Mouse (Mus musculus) urinary bladder, adult 2 months (tissue): Measurements from ENCODE around the gene Mtss1l. TPM values are rescaled to one million over a fixed set of nuclear protein-coding genes. Genes with fewer than 3 reads are reported as not detected.

ENCODE experiments used
- DNase-seq: peaks from one replicate; pipeline ENCODE4 v3.0.0; 2022; ENCODE audit warnings: low spot score
- polyA plus RNA-seq: library from polyadenylated mRNA; depleted of rRNA; stranded (reverse); fragments of >200 nt; gene quantifications from 2 replicates; pipeline ENCODE4 v1.2.3, GENCODE M21; 2012

Gene Mtss1l
- polyA plus RNA-seq, 1 experiment = 28.7 TPM

DNA sequence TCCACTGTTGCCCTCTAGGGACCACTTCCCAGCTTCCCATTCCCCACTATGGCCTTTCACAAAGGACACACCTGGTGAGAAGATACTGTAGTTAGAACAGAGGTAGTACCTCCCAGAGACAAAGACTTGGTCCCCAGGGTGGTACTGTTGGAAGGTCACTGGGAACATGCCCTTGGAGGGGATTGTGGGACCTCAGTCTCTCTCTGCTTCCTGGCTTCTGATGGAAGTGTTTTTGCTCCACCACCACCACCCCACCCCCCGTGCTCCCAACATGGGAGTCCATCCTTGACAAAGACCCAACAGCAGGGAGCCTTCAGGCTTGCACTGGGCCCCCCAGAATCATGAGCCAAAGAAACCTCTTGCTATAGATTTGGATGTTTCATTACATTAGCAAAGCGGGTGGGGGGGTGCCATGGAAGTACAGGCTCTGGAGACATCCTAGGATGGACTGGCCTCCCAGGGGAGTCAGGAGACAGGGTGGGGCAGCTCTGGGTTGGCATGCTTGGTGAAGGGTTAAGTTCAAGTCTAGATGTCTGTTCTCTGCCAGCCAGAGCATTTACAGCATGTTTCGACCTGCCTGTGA is 14.9 kb upstream of the Mtss1l start:
- DNase-seq = peak; percentile 16

DNA sequence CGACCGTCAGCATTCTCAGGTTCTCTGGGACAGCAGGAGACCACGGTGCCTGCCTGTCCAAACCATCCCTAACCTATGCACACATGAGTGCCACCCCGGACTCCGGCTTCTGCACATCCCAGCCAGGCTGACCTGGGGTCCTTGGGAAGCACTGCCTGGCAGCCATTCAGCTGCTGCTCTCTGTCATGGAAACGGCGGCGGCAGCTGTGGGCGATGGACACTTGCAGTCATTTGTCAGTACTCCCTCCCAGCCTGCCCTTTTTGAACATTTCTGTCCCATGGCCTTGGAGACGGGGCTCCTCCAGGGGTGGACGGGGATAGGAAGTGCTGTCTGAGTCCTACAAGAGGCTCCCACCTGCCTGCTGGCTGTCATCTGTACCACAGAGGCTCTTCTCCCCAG is 12.8 kb upstream of the Mtss1l start:
- DNase-seq = no peak

DNA sequence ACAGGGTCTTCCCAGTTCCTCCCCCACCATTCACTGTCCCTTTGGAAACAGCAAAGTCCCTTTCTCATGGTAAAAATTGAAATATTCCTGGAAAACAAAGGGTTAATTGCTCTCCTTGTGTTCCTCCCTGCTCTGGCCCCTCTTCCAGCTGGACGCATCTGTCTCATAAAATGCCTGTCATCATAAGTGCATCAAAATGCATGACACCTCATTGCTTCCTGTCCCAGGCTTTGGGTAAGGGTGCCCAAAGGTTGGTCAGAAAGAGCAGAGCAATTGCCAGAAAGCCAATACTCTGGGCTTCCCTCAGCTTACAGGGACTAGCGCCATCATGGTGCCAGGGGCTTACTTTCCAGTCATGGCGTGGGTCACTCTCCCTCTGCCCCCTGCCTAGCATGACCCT is 10.7 kb upstream of the Mtss1l start:
- no peak for DNase-seq

DNA sequence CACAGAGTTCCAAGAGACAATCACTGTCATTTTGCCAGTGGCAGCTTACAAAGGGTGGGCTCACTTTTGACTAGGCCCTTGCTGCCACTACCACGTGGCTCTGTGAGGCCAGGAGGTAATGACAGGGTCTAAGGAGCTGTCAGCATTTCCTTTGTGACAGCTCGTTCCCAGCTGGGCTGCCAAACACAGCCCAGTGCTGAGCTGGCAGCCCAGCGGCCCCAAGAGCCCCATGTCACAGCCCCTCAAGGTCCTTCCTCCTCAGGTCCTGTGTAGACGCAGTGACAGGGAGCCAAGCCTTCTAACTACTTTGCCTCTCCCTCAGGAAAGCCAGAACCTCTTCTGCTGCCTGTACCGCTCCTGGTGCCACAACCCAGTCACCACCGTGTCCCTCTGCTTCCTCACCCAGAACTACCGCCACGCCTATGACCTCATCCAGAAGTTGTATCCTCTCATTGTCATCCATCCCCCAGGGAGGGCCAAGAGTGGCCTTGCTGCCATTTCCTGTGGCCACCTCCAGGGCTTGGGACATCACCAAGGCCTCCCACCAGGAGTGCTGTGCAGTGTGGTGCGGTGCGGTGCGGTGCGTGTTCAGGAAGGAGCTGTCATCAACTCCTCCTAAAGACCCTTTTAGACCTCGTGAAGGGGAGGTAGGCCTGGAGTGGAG is 9.9 kb upstream of the Mtss1l start:
- DNase-seq = no peak

DNA sequence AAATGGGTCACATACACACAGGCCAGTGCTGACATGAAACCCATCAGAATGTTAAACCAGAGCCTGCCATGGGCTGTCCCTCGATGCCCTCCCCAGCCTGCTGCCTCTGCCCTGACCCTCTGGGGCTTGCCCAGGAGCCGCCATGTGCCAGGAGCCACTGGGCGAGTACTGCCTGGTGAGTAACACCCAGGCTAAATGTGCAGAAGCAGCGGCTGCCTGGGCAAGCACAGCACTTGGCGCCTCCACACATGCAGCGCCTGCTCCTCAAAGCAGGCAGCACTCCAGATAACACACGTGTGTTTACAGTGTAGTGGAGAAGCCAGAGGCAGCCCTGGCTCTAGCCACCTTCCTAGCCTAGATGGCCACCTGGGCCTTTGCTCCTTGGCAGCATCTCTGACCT is 8.2 kb upstream of the Mtss1l start:
- no peak for DNase-seq

- DNase-seq = no peak
Measured at GRCm38 (mm10) chr8:110714827-110715519, 6.3 kb upstream of the Mtss1l start.

GRCm38 (mm10) chr8:110716075-110716474 is 5.2 kb upstream of the Mtss1l start:
- no peak for DNase-seq

- no peak for DNase-seq
Measured at GRCm38 (mm10) chr8:110717131-110717530, 4.1 kb upstream of the Mtss1l start.

- DNase-seq = no peak
Measured at GRCm38 (mm10) chr8:110718209-110718968, 2.9 kb upstream of the Mtss1l start.

- DNase-seq = no peak
Measured at GRCm38 (mm10) chr8:110718969-110719670, 2.2 kb upstream of the Mtss1l start.

GRCm38 (mm10) chr8:110719898-110720653 is 1.2 kb upstream of the Mtss1l start:
- no peak for DNase-seq

- no peak for DNase-seq
Measured at GRCm38 (mm10) chr8:110721606-110722413, 534 bp downstream of the Mtss1l start.

- no peak for DNase-seq
Measured at GRCm38 (mm10) chr8:110722414-110723011, 1.2 kb downstream of the Mtss1l start.

DNA sequence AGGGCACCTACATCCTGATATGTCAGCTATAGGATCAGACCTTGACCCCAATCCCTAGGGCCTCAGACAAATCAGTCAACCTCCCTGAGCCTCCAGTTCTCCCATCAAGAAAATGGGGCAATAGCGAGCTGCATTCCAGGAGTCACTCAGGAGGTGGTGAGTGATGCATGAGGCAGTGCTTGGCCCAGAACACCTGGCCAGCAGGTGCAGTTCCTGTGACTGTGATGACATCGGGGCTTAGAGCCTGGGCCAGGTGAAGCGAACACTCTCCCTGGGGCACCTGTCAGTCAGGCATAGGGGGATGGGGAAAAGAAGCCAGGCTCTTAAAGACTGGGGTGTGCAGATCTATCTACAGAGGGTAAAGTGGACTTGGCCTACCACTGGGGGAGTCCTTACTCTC is 3.2 kb downstream of the Mtss1l start:
- DNase-seq = no peak

GRCm38 (mm10) chr8:110725084-110725838 is 4.0 kb downstream of the Mtss1l start:
- no peak for DNase-seq

GRCm38 (mm10) chr8:110726893-110727292 is 5.6 kb downstream of the Mtss1l start:
- no peak for DNase-seq

- DNase-seq = no peak
Measured at GRCm38 (mm10) chr8:110731346-110731859, 10.1 kb downstream of the Mtss1l start.

GRCm38 (mm10) chr8:110733036-110733435 is 11.8 kb downstream of the Mtss1l start:
- no peak for DNase-seq
